Mouse (Mus musculus) ES-E14 (cell line): ENCODE results near the gene Runx3.

Experiments
- CHD2 ChIP-seq: IDR thresholded peaks from 2 replicates; pipeline ENCODE4 v1.6.1; 2014; ENCODE audit warnings: mild to moderate bottlenecking, low read depth, low read length, inconsistent platforms
- ZNF384 ChIP-seq: IDR thresholded peaks from 2 replicates; pipeline ENCODE4 v1.6.1; 2012; ENCODE audit warnings: low read depth, low read length, inconsistent platforms

DNA sequence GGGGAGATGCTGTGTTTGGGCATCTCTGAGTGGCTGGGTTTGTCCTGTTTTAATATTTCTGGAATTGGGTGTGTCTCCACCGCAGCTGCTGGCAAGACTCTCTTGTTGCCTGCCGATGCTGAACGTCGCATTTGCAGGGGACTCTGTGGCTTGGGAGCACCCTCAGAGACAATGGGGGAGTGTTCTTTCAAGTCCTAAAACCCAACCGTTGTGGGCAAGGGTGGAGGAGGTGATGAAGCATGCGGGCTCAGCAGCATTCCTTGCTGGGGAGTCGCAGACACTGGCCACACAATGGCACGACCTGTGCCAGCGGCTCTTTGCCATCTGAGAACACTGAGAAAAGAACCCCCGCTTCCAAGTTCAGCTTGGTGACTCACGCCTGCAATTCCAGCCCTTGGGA is 71.2 kb downstream of the Runx3 start:
- TF ChIP-seq CHD2 (no peak), ZNF384 (no peak)
